Mouse (Mus musculus) E14TG2a.4 (cell line): ENCODE results near the gene Spg21.

Source experiments
- CTCF ChIP-seq: conservative IDR thresholded peaks from 2 replicates; pipeline ENCODE4 v1.5.1; 2014; ENCODE audit warnings: low read length
- NANOG ChIP-seq: IDR thresholded peaks from 2 replicates; pipeline ENCODE4 v1.6.1; 2014; ENCODE audit warnings: borderline replicate concordance, low read length, mixed read lengths
- POU5F1 ChIP-seq: IDR thresholded peaks from 2 replicates; pipeline ENCODE4 v1.6.1; 2014; ENCODE audit warnings: low read length, borderline replicate concordance

DNA sequence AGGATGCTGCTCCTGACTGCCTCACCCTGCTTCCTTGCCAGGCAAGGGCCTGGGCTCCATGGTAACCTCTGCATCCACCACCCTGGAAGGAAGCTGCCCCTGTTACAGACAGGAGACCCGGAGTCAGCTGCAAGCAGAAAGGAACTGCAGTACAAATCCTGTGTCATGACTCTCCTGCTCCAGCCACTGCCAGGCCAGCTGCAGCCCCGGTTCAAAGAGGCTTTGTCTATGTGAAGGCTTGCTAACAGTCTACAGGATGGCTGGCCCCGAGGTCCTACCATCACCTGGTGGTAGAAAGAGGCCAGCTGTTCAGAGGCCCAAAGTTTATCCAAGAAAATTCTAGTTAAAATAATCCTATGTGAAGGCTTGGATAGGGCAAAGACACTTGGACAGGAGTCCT is 49.4 kb upstream of the Spg21 start:
- TF ChIP-seq CTCF (no peak), NANOG (no peak), POU5F1 (no peak)
